Mouse (Mus musculus) adrenal gland, adult (tissue): ENCODE results near the gene Mblac2.

Experiments used
- DNase-seq, 2 experiments: peaks; one replicate each; pipeline ENCODE4 v3.0.0; 2022 to 2023; ENCODE audit warnings: low spot score in 1 of 2; ENCODE audit not compliant: inconsistent age in 2 of 2

Gene Mblac2

GRCm38 (mm10) chr13:81730362-81730761 is 19.2 kb downstream of the Mblac2 start:
- DNase-seq = no peak

DNA sequence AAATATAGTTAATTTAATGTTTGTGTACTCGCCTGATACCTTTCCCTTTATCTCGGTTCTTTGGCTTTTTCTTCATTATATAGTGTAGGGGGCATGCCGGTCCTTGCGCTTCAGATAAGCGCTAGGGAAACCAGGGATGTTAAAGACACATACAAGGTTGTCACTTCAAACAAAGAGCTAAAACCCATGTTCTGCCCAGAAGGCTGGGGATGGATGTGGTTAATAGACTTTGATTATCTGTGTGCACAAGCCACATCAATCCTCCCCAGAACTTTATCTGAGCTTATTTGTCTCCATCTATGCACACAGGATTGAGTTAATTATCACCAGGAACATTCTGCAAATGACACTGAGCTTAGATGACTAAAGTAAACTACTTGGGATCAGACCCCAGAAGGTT is 25.5 kb downstream of the Mblac2 start:
- no peak for DNase-seq

DNA sequence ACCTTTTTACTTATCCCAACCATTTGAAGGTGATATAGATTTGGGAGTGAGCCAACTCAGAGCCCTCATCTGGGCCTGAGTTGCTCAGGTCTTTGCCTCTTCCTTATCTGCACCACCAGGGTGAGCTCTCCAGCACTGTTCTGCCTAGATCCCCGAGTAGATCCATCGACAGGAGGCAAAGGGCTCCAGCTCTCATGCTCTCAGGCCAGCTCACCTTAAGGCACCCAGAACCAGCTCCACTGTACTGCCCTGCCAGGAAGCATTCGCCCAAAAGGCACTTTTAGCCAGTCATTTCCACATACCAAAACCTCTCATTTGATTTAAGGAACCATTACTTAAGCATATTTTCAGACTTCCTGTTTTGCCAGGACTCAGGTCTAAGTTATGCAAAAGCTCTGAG is 29.8 kb downstream of the Mblac2 start:
- DNase-seq = no peak

- DNase-seq = no peak
Measured at GRCm38 (mm10) chr13:81743391-81744091, 32.4 kb downstream of the Mblac2 start.

- DNase-seq = no peak
Measured at GRCm38 (mm10) chr13:81744092-81744396, 32.9 kb downstream of the Mblac2 start.

DNA sequence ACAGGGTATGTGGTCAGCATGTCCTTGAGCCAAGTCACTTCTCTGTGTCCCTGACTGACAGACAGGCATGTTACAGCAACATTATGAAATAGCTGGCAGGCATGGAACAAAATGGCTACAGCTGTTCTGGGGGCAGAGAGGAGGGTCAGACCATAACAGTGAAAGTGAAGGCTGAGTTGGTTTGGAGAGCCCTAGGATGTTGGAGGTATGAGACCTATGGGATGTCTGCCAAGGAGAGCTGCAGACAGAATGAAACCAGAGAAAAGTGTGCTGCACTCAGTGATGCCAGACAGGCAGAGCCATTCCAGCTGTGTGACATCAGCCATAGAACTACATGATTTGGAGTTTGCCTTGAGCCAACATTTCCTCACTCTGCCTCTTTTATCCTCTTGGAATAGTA is 43.7 kb downstream of the Mblac2 start:
- peak in 1 of 2 experiments; percentile 70 for DNase-seq

DNA sequence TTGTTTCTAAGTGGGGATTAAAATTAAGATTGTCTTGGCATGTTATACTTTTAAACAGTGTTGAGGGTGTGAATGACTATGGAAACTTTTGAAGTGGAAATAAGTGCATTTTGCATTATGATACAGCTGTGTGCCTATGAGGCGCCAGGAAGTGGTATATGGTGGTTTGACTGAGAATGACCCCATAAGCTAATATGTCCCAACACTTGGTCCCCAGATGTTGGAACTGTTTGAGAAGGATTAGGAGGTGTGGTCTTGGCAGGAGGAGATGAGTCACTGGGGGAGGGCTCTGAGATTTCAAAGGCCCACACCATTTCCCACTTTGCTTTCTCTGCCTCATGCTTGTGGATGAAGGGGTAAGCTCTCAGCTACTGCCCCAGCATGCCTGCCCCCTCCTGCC is 44.2 kb downstream of the Mblac2 start:
- DNase-seq = no peak

DNA sequence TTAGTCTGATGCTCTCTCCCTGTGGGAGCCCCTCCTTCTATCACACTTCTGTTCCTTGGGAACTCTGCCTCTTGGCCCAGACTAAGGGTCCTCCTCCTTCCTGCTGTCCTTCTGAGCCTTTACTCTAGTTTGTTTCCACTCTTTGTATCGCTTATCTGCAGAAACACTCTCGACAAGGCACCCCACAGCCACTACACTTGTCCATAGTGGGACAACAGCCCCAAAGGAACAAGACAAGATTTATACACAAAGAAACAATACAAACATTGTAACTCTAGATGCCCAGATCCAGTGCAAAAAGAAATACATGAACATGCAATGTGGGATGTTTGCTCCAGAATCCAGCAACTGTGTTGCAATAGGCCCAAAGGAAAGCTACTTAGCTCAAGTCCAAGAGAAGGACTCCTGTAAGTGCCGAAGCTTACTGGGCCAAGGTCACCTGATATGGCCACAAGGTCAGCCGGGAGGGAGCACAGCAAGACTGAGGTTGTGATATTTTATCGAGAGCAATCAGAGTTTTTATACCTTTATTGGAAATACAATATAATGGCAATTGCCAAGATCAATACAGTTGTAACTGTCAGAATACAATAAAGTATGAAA is 46.0 kb downstream of the Mblac2 start:
- peak; percentile 45 to 72 for DNase-seq

- peak; percentile 40 to 83 for DNase-seq
Measured at GRCm38 (mm10) chr13:81760379-81760778, 49.2 kb downstream of the Mblac2 start.

GRCm38 (mm10) chr13:81761566-81762186 is 50.5 kb downstream of the Mblac2 start:
- DNase-seq = peak; percentile 34 to 85

DNA sequence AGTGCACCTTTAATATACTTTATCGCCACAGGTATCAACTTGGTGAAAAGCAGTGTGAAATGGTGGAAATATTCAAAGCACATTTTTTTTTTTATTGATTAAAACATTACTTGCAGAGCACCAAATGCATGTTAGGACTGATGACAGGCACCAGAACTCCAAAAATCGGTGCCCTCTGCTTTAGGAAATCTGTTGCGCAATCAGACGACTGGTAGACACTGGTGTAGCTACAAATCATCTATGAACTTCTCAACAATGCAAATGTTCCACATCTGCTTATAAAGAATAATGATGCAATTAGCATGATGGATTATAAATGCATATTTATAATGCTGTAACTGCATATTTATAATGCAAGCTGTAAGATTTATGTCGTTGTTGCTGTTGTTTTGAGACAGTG is 53.0 kb downstream of the Mblac2 start:
- no peak for DNase-seq

GRCm38 (mm10) chr13:81767038-81767659 is 56.0 kb downstream of the Mblac2 start:
- DNase-seq = peak; percentile 61 to 90

DNA sequence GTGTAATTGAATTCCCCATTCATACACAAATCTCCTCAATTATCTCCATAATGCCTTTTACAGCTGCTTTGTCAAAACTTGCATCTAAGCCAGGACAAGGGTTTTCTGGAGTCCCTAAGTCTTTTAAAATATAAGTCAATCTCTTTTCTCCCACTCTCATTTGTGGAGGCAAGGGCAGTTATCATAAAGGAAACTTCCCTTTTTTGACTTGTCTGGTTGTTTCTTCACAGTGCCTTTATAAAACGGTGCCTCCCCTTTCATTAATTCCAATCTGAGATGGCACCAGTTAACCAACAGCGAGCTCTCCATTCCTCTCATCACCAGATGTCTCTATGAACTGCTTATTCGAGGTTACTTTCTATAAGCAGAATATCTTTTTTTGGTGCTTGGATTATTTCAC is 65.1 kb downstream of the Mblac2 start:
- no peak for DNase-seq

DNA sequence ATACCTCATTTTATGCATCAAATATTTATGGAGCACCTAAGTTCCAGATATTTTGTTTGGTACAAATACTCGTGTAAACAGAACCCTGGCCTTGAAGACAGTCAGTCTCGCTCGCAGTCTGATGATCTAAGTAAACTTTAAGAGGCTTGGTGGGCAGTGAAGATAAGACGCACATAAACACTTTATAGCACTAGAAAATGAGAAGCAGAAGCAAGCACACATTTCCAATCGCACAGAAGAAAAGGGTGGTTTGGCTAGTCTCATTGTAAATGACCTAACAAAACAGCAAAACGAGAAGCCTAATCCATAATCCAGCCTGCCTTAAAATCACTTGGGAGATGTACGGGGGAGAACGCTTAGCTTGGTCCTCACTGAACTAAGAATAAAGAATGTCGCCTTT is 71.3 kb downstream of the Mblac2 start:
- DNase-seq = no peak

GRCm38 (mm10) chr13:81782971-81783404 is 71.8 kb downstream of the Mblac2 start, which contains the start of gene Cetn3:
TSS of gene Cetn3 (plus strand) at chr13:81783077.
- DNase-seq = peak; percentile 94 to 98

- DNase-seq = peak; percentile 98 to 99
Measured at GRCm38 (mm10) chr13:81783405-81784342, 72.5 kb downstream of the Mblac2 start.

- DNase-seq = no peak
Measured at GRCm38 (mm10) chr13:81785766-81786480, 74.8 kb downstream of the Mblac2 start.

GRCm38 (mm10) chr13:81790160-81790559 is 79.0 kb downstream of the Mblac2 start:
- no peak for DNase-seq

- DNase-seq = peak; percentile 54 to 73
Measured at GRCm38 (mm10) chr13:81791861-81792260, 80.7 kb downstream of the Mblac2 start.

DNA sequence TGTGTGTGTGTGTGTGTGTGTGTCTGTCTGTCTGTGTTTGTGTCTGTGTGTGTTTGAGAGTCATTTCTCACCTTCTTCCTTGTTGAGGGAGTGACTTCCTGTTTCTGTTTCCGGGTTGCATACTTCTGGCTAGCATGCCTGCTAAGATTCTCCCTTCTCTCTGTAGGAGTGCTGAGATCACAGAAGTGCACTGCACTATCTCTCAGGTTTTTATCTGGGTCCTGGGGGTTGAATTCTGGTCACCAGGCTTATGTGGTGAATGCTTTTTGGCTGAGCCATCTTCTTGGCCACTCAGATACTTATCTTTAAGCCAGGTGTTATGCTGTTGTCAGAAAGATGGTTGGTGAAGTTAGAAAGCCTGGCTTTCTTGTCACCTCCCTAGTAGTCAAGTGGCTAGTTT is 82.7 kb downstream of the Mblac2 start:
- no peak for DNase-seq
